Mouse (Mus musculus): ENCODE data around the gene Gosr1. TPM values are rescaled to one million over a fixed set of nuclear protein-coding genes. Genes with fewer than 3 reads are reported as not detected.

Gosr1 gene
- polyA plus RNA-seq, 1 experiment from 2014 or later = 30.1 TPM

- Histone ChIP-seq H3K27me3 (ENCODE audit: control insufficient read depth, insufficient read depth, low read length) (no peaks in the 10 kb centered on the region), H3K36me3 (ENCODE audit: control insufficient read depth, insufficient read depth, low read length) (no peaks in the 10 kb centered on the region), H3K27ac (ENCODE audit: low read depth, low read length) (no peak overlapping the region), H3K4me1 (ENCODE audit: control insufficient read depth, insufficient read depth, low read length) (no peaks in the 10 kb centered on the region), H3K4me3 (ENCODE audit: low read depth, low read length) (no peak overlapping the region), H3K9ac (ENCODE audit: low read length) (no peak overlapping the region), H3K4me2 (ENCODE audit: low read depth) (no peak overlapping the region), H3K9me3 (ENCODE audit: control insufficient read depth, low read length) (no peaks in the 10 kb centered on the region)
- DNase-seq (ENCODE audit: low spot score) (no peak), ATAC-seq (ENCODE audit: insufficient read depth, low FRiP score, low TSS enrichment) (no peak)
- WGBS = 81% methylated on average over 8 of the region's 8 CpGs
These were observed 39.5 kb downstream of the Gosr1 start for GRCm38 (mm10) chr11:76723911-76724310.

GRCm38 (mm10) chr11:76717000-76717399 is 46.4 kb downstream of the Gosr1 start:
- Histone ChIP-seq H3K27me3 (ENCODE audit: control insufficient read depth, insufficient read depth, low read length) (no peaks in the 10 kb centered on the region), H3K4me1 (ENCODE audit: control insufficient read depth, insufficient read depth, low read length) (no peaks in the 10 kb centered on the region), H3K9me3 (ENCODE audit: control insufficient read depth, low read length) (no peaks in the 10 kb centered on the region), H3K36me3 (ENCODE audit: control insufficient read depth, insufficient read depth, low read length) (no peaks in the 10 kb centered on the region), H3K4me3 (ENCODE audit: low read depth, low read length) (no peak overlapping the region), H3K4me2 (ENCODE audit: low read depth) (no peak overlapping the region), H3K9ac (ENCODE audit: low read length) (no peak overlapping the region), H3K27ac (ENCODE audit: low read depth, low read length) (no peak overlapping the region)
- WGBS = 70% methylated on average over 4 of the region's 4 CpGs
- no peak for DNase-seq (ENCODE audit: low spot score)
- no peak for ATAC-seq (ENCODE audit: insufficient read depth, low FRiP score, low TSS enrichment)

- 31% methylated on average over 11 of the region's 17 CpGs for WGBS
- no peaks in the 10 kb centered on the region for H3K36me3 ChIP-seq (ENCODE audit: control insufficient read depth, insufficient read depth, low read length)
- ATAC-seq (ENCODE audit: insufficient read depth, low FRiP score, low TSS enrichment) = no peak
- 0 out of 2 replicates have a peak, but pooled peaks cover 3% of the 10 kb centered on the region for H3K4me1 ChIP-seq (ENCODE audit: control insufficient read depth, insufficient read depth, low read length)
- H3K4me3 ChIP-seq (ENCODE audit: low read depth, low read length) = no peak overlapping the region
- H3K9ac ChIP-seq (ENCODE audit: low read length) = no peak overlapping the region
- peak; percentile 48 for DNase-seq (ENCODE audit: low spot score)
- no peak overlapping the region for H3K27ac ChIP-seq (ENCODE audit: low read depth, low read length)
- H3K27me3 ChIP-seq (ENCODE audit: control insufficient read depth, insufficient read depth, low read length) = no peaks in the 10 kb centered on the region
- no peaks in the 10 kb centered on the region for H3K9me3 ChIP-seq (ENCODE audit: control insufficient read depth, low read length)
- 0 out of 2 replicates have a peak overlapping the region, but pooled peaks have one; percentile 4 for H3K4me2 ChIP-seq (ENCODE audit: low read depth)
These were observed 53.5 kb downstream of the Gosr1 start for GRCm38 (mm10) chr11:76709625-76710452.

- no peaks in the 10 kb centered on the region for H3K27me3 ChIP-seq (ENCODE audit: control insufficient read depth, insufficient read depth, low read length)
- H3K36me3 ChIP-seq (ENCODE audit: control insufficient read depth, insufficient read depth, low read length) = no peaks in the 10 kb centered on the region
- H3K9ac ChIP-seq (ENCODE audit: low read length) = no peak overlapping the region
- no peak overlapping the region for H3K4me2 ChIP-seq (ENCODE audit: low read depth)
- no peaks in the 10 kb centered on the region for H3K9me3 ChIP-seq (ENCODE audit: control insufficient read depth, low read length)
- ATAC-seq (ENCODE audit: insufficient read depth, low FRiP score, low TSS enrichment) (no peak), DNase-seq (ENCODE audit: low spot score) (no peak)
- H3K4me3 ChIP-seq (ENCODE audit: low read depth, low read length) = no peak overlapping the region
- 36% methylated on average over 1 of the region's 1 CpGs for WGBS
- 0 out of 2 replicates have a peak, but pooled peaks cover 3% of the 10 kb centered on the region for H3K4me1 ChIP-seq (ENCODE audit: control insufficient read depth, insufficient read depth, low read length)
- no peak overlapping the region for H3K27ac ChIP-seq (ENCODE audit: low read depth, low read length)
These were observed 54.5 kb downstream of the Gosr1 start for GRCm38 (mm10) chr11:76708881-76709280.

- H3K36me3 ChIP-seq (ENCODE audit: control insufficient read depth, insufficient read depth, low read length) = no peaks in the 10 kb centered on the region
- DNase-seq (ENCODE audit: low spot score) (no peak), ATAC-seq (ENCODE audit: insufficient read depth, low FRiP score, low TSS enrichment) (no peak)
- H3K9me3 ChIP-seq (ENCODE audit: control insufficient read depth, low read length) = no peaks in the 10 kb centered on the region
- H3K27ac ChIP-seq (ENCODE audit: low read depth, low read length) = no peak overlapping the region
- 0 out of 2 replicates have a peak, but pooled peaks cover 3% of the 10 kb centered on the region for H3K4me1 ChIP-seq (ENCODE audit: control insufficient read depth, insufficient read depth, low read length)
- H3K4me2 ChIP-seq (ENCODE audit: low read depth) = no peak overlapping the region
- no peak overlapping the region for H3K9ac ChIP-seq (ENCODE audit: low read length)
- no peak overlapping the region for H3K4me3 ChIP-seq (ENCODE audit: low read depth, low read length)
- H3K27me3 ChIP-seq (ENCODE audit: control insufficient read depth, insufficient read depth, low read length) = no peaks in the 10 kb centered on the region
- WGBS = 93% methylated on average over 1 of the region's 1 CpGs
These were observed 55.3 kb downstream of the Gosr1 start for GRCm38 (mm10) chr11:76708066-76708465.

- Histone ChIP-seq H3K36me3 (ENCODE audit: control insufficient read depth, insufficient read depth, low read length) (no peaks in the 10 kb centered on the region), H3K27me3 (ENCODE audit: control insufficient read depth, insufficient read depth, low read length) (no peaks in the 10 kb centered on the region), H3K27ac (ENCODE audit: low read depth, low read length) (no peak overlapping the region), H3K4me3 (ENCODE audit: low read depth, low read length) (no peak overlapping the region), H3K9ac (ENCODE audit: low read length) (no peak overlapping the region), H3K4me2 (ENCODE audit: low read depth) (no peak overlapping the region), H3K4me1 (ENCODE audit: control insufficient read depth, insufficient read depth, low read length) (0 out of 2 replicates have a peak, but pooled peaks cover 3% of the 10 kb centered on the region), H3K9me3 (ENCODE audit: control insufficient read depth, low read length) (no peaks in the 10 kb centered on the region)
- no peak for ATAC-seq (ENCODE audit: insufficient read depth, low FRiP score, low TSS enrichment)
- 90% methylated on average over 3 of the region's 3 CpGs for WGBS
- no peak for DNase-seq (ENCODE audit: low spot score)
These were observed 55.7 kb downstream of the Gosr1 start for GRCm38 (mm10) chr11:76707656-76708055.

GRCm38 (mm10) chr11:76699626-76700025 is 63.8 kb downstream of the Gosr1 start:
- no peak for DNase-seq (ENCODE audit: low spot score)
- 67% methylated on average over 7 of the region's 9 CpGs for WGBS
- no peak overlapping the region for H3K4me2 ChIP-seq (ENCODE audit: low read depth)

GRCm38 (mm10) chr11:76695810-76696209 is 67.6 kb downstream of the Gosr1 start:
- DNase-seq (ENCODE audit: low spot score) (no peak), ATAC-seq (ENCODE audit: insufficient read depth, low FRiP score, low TSS enrichment) (no peak)
- no peak overlapping the region for H3K27ac ChIP-seq (ENCODE audit: low read depth, low read length)
- no peaks in the 10 kb centered on the region for H3K9me3 ChIP-seq (ENCODE audit: control insufficient read depth, low read length)
- no peak overlapping the region for H3K9ac ChIP-seq (ENCODE audit: low read length)
- no peaks in the 10 kb centered on the region for H3K36me3 ChIP-seq (ENCODE audit: control insufficient read depth, insufficient read depth, low read length)
- H3K27me3 ChIP-seq (ENCODE audit: control insufficient read depth, insufficient read depth, low read length) = no peaks in the 10 kb centered on the region
- WGBS = 69% methylated on average over 6 of the region's 6 CpGs
- no peaks in the 10 kb centered on the region for H3K4me1 ChIP-seq (ENCODE audit: control insufficient read depth, insufficient read depth, low read length)
- H3K4me3 ChIP-seq (ENCODE audit: low read depth, low read length) = no peak overlapping the region
- H3K4me2 ChIP-seq (ENCODE audit: low read depth) = no peak overlapping the region

More at GRCm38 (mm10) chr11:76699626-76700025, 63.8 kb downstream of the Gosr1 start:
- no peak overlapping the region for H3K4me3 ChIP-seq (ENCODE audit: low read depth, low read length)
- no peak overlapping the region for H3K9ac ChIP-seq (ENCODE audit: low read length)
- no peaks in the 10 kb centered on the region for H3K4me1 ChIP-seq (ENCODE audit: control insufficient read depth, insufficient read depth, low read length)
- H3K27ac ChIP-seq (ENCODE audit: low read depth, low read length) = no peak overlapping the region
- H3K36me3 ChIP-seq (ENCODE audit: control insufficient read depth, insufficient read depth, low read length) = no peaks in the 10 kb centered on the region
- no peak for ATAC-seq (ENCODE audit: insufficient read depth, low FRiP score, low TSS enrichment)
- H3K9me3 ChIP-seq (ENCODE audit: control insufficient read depth, low read length) = no peaks in the 10 kb centered on the region
- no peaks in the 10 kb centered on the region for H3K27me3 ChIP-seq (ENCODE audit: control insufficient read depth, insufficient read depth, low read length)

GRCm38 (mm10) chr11:76692096-76692495 is 71.3 kb downstream of the Gosr1 start:
- 85% methylated on average over 3 of the region's 3 CpGs for WGBS
- DNase-seq (ENCODE audit: low spot score) (no peak), ATAC-seq (ENCODE audit: insufficient read depth, low FRiP score, low TSS enrichment) (no peak)
- Histone ChIP-seq H3K4me1 (ENCODE audit: control insufficient read depth, insufficient read depth, low read length) (no peaks in the 10 kb centered on the region), H3K9me3 (ENCODE audit: control insufficient read depth, low read length) (no peaks in the 10 kb centered on the region), H3K36me3 (ENCODE audit: control insufficient read depth, insufficient read depth, low read length) (no peaks in the 10 kb centered on the region), H3K27ac (ENCODE audit: low read depth, low read length) (no peak overlapping the region), H3K4me3 (ENCODE audit: low read depth, low read length) (no peak overlapping the region), H3K4me2 (ENCODE audit: low read depth) (no peak overlapping the region), H3K9ac (ENCODE audit: low read length) (no peak overlapping the region), H3K27me3 (ENCODE audit: control insufficient read depth, insufficient read depth, low read length) (no peaks in the 10 kb centered on the region)
